In the genomic region with DNA sequence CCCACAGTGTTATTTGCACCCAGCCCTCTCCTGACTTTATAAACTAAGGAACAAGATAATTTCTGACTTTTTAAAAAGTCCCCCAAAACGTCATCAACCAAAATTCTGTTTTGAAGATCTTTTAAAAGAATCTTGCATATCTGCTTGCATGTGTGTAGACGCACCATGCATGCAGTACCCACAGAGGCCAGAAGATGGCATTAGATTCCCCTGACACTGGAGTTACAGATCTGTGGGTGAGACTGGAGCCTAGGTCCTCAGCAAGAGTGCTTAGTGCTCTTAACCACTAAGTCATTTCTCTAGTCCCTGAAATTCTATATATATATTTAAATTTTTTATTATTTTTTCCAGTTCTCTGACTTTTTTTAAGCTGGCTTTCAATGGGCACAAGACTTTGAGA, we compare ENCODE assay signal across 9 mouse cellular contexts.
A peak's percentile ranks its signal among the peaks of the same experiment; 100 is the strongest.
DNase-seq lines count a peak whose midpoint lies in the region; ATAC-seq lines count a peak whose summit lies in the region.
"Had no signal": no experiment of that assay in that cellular context is flagged by ENCODE, and none has a peak within 500 bp of the region (broad histone marks: within the 10 kb centered on the region; RNA-seq: fewer than 3 reads in every experiment).

No protein-coding gene starts in this region.

- no peak overlapping the region for H3K4me3 ChIP-seq in heart, embryonic 11.5 days (ENCODE audit: low read depth, low read length)
- H3K4me3 ChIP-seq: hindbrain, embryonic 15.5 days had no signal

- ATAC-seq in heart, embryonic 11.5 days (replicated peaks; ENCODE audit: insufficient number of reproducible peaks, low FRiP score, low TSS enrichment), result no peak

- H3K9me3 ChIP-seq in heart, embryonic 11.5 days (replicated peaks; ENCODE audit: control insufficient read depth, low read length), result no peaks in the 10 kb centered on the region
- H3K9me3 ChIP-seq: hindbrain, embryonic 15.5 days had no signal

- DNase-seq in heart, adult 11 months, result peak; percentile 80
- DNase-seq in right cerebral cortex, postnatal 14 days, result peak; percentile 51
- DNase-seq in right cerebral cortex, postnatal 36 days (ENCODE audit: low spot score in 2 of 2), result no peak
- DNase-seq in cerebellum, postnatal 10 days, result peak; percentile 71 to 74
- DNase-seq in heart, postnatal 10 days, result peak; percentile 38 to 70
- DNase-seq in lung, postnatal 10 days, result peak; percentile 78
- no peak for DNase-seq in yolk sac, embryonic 10.5 days (ENCODE audit: low spot score)

- no peaks in the 10 kb centered on the region for H3K4me1 ChIP-seq in heart, embryonic 11.5 days (ENCODE audit: control insufficient read depth, insufficient read depth, low read length)
- H3K4me1 ChIP-seq: hindbrain, embryonic 15.5 days had no signal

- intact Hi-C loops in heart, postnatal 10 days (cut with DNase I), result no loop called here

- no peak overlapping the region for H3K9ac ChIP-seq in heart, embryonic 11.5 days (ENCODE audit: low read depth, low read length)
- H3K9ac ChIP-seq: hindbrain, embryonic 15.5 days had no signal

- WGBS in heart, embryonic 11.5 days (ENCODE audit: insufficient replicate concordance), result 35% methylated on average over 2 of the region's 2 CpGs

- H3K27me3 ChIP-seq in heart, embryonic 11.5 days (ENCODE audit: control insufficient read depth, insufficient read depth, low read length), result no peaks in the 10 kb centered on the region
- H3K27me3 ChIP-seq: hindbrain, embryonic 15.5 days had no signal

- no peak overlapping the region for H3K4me2 ChIP-seq in heart, embryonic 11.5 days
- H3K4me2 ChIP-seq: hindbrain, embryonic 15.5 days had no signal

- H3K36me3 ChIP-seq in heart, embryonic 11.5 days (ENCODE audit: control insufficient read depth, insufficient read depth, low read length), result no peaks in the 10 kb centered on the region
- H3K36me3 ChIP-seq: hindbrain, embryonic 15.5 days had no signal

- H3K27ac ChIP-seq in heart, embryonic 11.5 days (ENCODE audit: low read depth, low read length), result no peak overlapping the region
- H3K27ac ChIP-seq: hindbrain, embryonic 15.5 days had no signal

Comparison
In these comparisons a context has a peak if more than half of its experiments do, and no peak if none do; other contexts are left out.
1. DNase-seq: peak in heart, adult 11 months (single experiment), right cerebral cortex, postnatal 14 days (single experiment), cerebellum, postnatal 10 days (2 of 2), heart, postnatal 10 days (2 of 2) and lung, postnatal 10 days (single experiment); none in right cerebral cortex, postnatal 36 days (0 of 2) and yolk sac, embryonic 10.5 days (single experiment).